14 mouse cellular contexts compared by ENCODE assay signal in the genomic region with DNA sequence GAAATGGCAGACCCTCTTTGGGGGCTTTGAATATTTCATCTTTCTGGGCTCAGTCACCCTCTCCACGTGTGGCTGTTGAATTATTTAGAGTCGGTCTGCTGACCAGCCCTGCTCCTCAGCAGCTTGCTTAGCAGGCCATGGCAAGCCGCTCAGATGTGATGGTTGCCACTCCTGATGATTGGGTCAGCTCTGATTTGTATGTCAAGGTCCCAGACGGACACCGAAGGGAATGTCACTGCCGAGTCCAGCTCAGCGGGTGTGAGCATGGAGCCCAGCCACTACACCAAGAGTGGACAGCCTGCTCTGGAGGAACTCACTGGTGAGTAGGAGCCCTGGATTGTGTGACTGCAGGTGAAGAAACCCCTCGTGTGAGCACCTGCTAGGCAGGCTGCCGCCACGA.
"Had no signal": no experiment of that assay in that cellular context is flagged by ENCODE, and none has a peak within 500 bp of the region (broad histone marks: within the 10 kb centered on the region; RNA-seq: fewer than 3 reads in every experiment).

No protein-coding gene starts in this region.

- ATAC-seq: intestine, embryonic 15.5 days had no signal

- H3K4me3 ChIP-seq: intestine, embryonic 15.5 days; kidney, embryonic 15.5 days; left cerebral cortex, adult 2 months; limb, embryonic 15.5 days; myocyte; neural tube, embryonic 15.5 days had no signal

- H3K4me1 ChIP-seq: intestine, embryonic 15.5 days; neural tube, embryonic 15.5 days had no signal

- H3K4me2 ChIP-seq: intestine, embryonic 15.5 days; kidney, embryonic 15.5 days; limb, embryonic 15.5 days; lung, embryonic 14.5 days; neural tube, embryonic 15.5 days had no signal

- H3K9ac ChIP-seq: intestine, embryonic 15.5 days; kidney, embryonic 15.5 days; limb, embryonic 15.5 days; lung, embryonic 14.5 days; neural tube, embryonic 15.5 days had no signal

- H3K36me3 ChIP-seq: limb, embryonic 15.5 days had no signal

- H3K27me3 ChIP-seq: intestine, embryonic 15.5 days; kidney, embryonic 15.5 days; limb, embryonic 15.5 days; neural tube, embryonic 15.5 days had no signal

- H3K9me3 ChIP-seq: intestine, embryonic 15.5 days; kidney, embryonic 15.5 days; limb, embryonic 15.5 days; neural tube, embryonic 15.5 days had no signal

- DNase-seq: kidney, adult 18-20 months; kidney, postnatal 14 days; lung, embryonic 14.5 days; lung, postnatal 10 days; lung, postnatal 4 days; right cerebral cortex, adult 18-20 months; thymus, postnatal 4 days had no signal

- H3K27ac ChIP-seq: intestine, embryonic 15.5 days; kidney, embryonic 15.5 days; left cerebral cortex, adult 2 months; limb, embryonic 15.5 days; neural tube, embryonic 15.5 days; stomach, postnatal 0 days had no signal
